Mouse (Mus musculus) CH12.LX (cell line): ENCODE measurements around the gene Uqcrc1. TPM values are rescaled to one million over a fixed set of nuclear protein-coding genes. Genes with fewer than 3 reads are reported as not detected.
A peak's percentile ranks its signal among the peaks of the same experiment; 100 is the strongest.

Experiments
- DNase-seq: peaks from one replicate; pipeline ENCODE4 v3.0.0-alpha.2; 2013; ENCODE audit errors: extremely low read depth
- H3K27ac ChIP-seq: 2 replicates; pipeline ENCODE4 v1.5.1; 2012; ENCODE audit warnings: low read depth, mild to moderate bottlenecking, control low read depth, moderate library complexity; ENCODE audit not compliant: insufficient read depth
- H3K27me3 ChIP-seq: replicated peaks from 2 replicates; pipeline ENCODE3; 2012; ENCODE audit warnings: inconsistent platforms
- H3K36me3 ChIP-seq, 2 experiments: replicated peaks in 1 of 2; 2 replicates each; pipeline versions ENCODE3 to v1.6.1; 2012; ENCODE audit warnings: inconsistent platforms in 1 of 2, low read length in 1 of 2, mild to moderate bottlenecking in 1 of 2, mixed read lengths in 1 of 2, moderate library complexity in 1 of 2; ENCODE audit not compliant: control insufficient read depth in 1 of 2, insufficient read depth in 1 of 2
- H3K4me1 ChIP-seq, 2 experiments: 2 replicates each; pipeline ENCODE4 v1.6.1; 2012; ENCODE audit warnings: inconsistent platforms in 1 of 2, moderate library complexity in 1 of 2; ENCODE audit not compliant: insufficient read depth in 2 of 2, control insufficient read depth in 1 of 2
- H3K4me2 ChIP-seq: 2 replicates; pipeline ENCODE4 v1.6.1; 2012; ENCODE audit warnings: low read depth, mild to moderate bottlenecking, control low read depth; ENCODE audit not compliant: poor library complexity, insufficient read depth, severe bottlenecking
- H3K4me3 ChIP-seq, 3 experiments: fragments of 150-350 bp in 1 of 3; sonication (generic) in 1 of 3; replicated peaks in 1 of 3; 2 replicates each; pipeline versions ENCODE3 to v1.5.1; 2011 to 2012; ENCODE audit warnings: low read depth in 2 of 3, low read length in 2 of 3, mild to moderate bottlenecking in 2 of 3, moderate library complexity in 2 of 3, control low read depth in 1 of 3, improper control_type of control experiment in 1 of 3, inconsistent platforms in 1 of 3, mixed read lengths in 1 of 3; ENCODE audit not compliant: poor library complexity in 1 of 3
- H3K79me2 ChIP-seq: replicated peaks from 2 replicates; pipeline ENCODE4 v1.6.1; 2012; ENCODE audit warnings: mild to moderate bottlenecking, moderate library complexity; ENCODE audit not compliant: control insufficient read depth, poor library complexity, insufficient read depth, severe bottlenecking; ENCODE audit errors: extremely low read depth
- H3K9ac ChIP-seq: 2 replicates; pipeline ENCODE4 v1.6.1; 2012; ENCODE audit warnings: low read depth, mild to moderate bottlenecking, control low read depth, moderate library complexity; ENCODE audit not compliant: insufficient read depth
- H3K9me3 ChIP-seq: replicated peaks from 2 replicates; pipeline ENCODE3; 2012; ENCODE audit warnings: low read length, inconsistent platforms, mixed read lengths
- BHLHE40 ChIP-seq: IDR thresholded peaks from 2 replicates; pipeline ENCODE4 v1.6.1; 2011; ENCODE audit warnings: mild to moderate bottlenecking, low read depth, low read length, improper control_type of control experiment
- CHD1 ChIP-seq: IDR thresholded peaks from 2 replicates; pipeline ENCODE4 v1.6.1; 2012; ENCODE audit warnings: low read depth, low read length, improper control_type of control experiment, inconsistent platforms
- CHD2 ChIP-seq: IDR thresholded peaks from 2 replicates; pipeline ENCODE4 v1.6.1; 2011; ENCODE audit warnings: low read length, improper control_type of control experiment
- CTCF ChIP-seq, 2 experiments: IDR thresholded peaks in 1 of 2; conservative IDR thresholded peaks in 1 of 2; 2 replicates each; pipeline ENCODE4 v1.5.1; 2011 to 2012; ENCODE audit warnings: low read depth in 2 of 2, low read length in 2 of 2, improper control_type of control experiment in 1 of 2, inconsistent platforms in 1 of 2, mild to moderate bottlenecking in 1 of 2, moderate library complexity in 1 of 2
- E2F4 ChIP-seq: IDR thresholded peaks from 2 replicates; pipeline ENCODE4 v1.6.1; 2011; ENCODE audit warnings: low read depth, low read length, improper control_type of control experiment; ENCODE audit not compliant: insufficient replicate concordance
- ELF1 ChIP-seq: IDR thresholded peaks from 2 replicates; pipeline ENCODE4 v1.6.1; 2014; ENCODE audit warnings: low read depth, mild to moderate bottlenecking, inconsistent platforms, low read length, improper control_type of control experiment
- EP300 ChIP-seq: IDR thresholded peaks from 2 replicates; pipeline ENCODE4 v1.6.1; 2011; ENCODE audit warnings: low read length, improper control_type of control experiment
- ETS1 ChIP-seq: conservative IDR thresholded peaks from 2 replicates; pipeline ENCODE4 v1.6.1; 2012; ENCODE audit warnings: low read depth, mild to moderate bottlenecking, inconsistent platforms, low read length, improper control_type of control experiment, moderate library complexity
- GABPA ChIP-seq: IDR thresholded peaks from 2 replicates; pipeline ENCODE4 v1.6.1; 2012; ENCODE audit warnings: low read depth, low read length, improper control_type of control experiment, inconsistent platforms; ENCODE audit not compliant: insufficient replicate concordance
- HCFC1 ChIP-seq: IDR thresholded peaks from 2 replicates; pipeline ENCODE4 v1.6.1; 2012; ENCODE audit warnings: low read depth, mild to moderate bottlenecking, inconsistent platforms, low read length, improper control_type of control experiment
- IRF4 ChIP-seq: IDR thresholded peaks from 2 replicates; pipeline ENCODE4 v1.6.1; 2014; ENCODE audit warnings: low read depth, mild to moderate bottlenecking, inconsistent platforms, low read length, improper control_type of control experiment
- JUN ChIP-seq: IDR thresholded peaks from 2 replicates; pipeline ENCODE4 v1.6.1; 2011; ENCODE audit warnings: low read depth, mild to moderate bottlenecking, low read length, improper control_type of control experiment, moderate library complexity; ENCODE audit not compliant: insufficient read depth
- JUND ChIP-seq: conservative IDR thresholded peaks from 2 replicates; pipeline ENCODE4 v1.6.1; 2011; ENCODE audit warnings: low read depth, low read length, improper control_type of control experiment
- KAT2A ChIP-seq: IDR thresholded peaks from 2 replicates; pipeline ENCODE4 v1.6.1; 2012; ENCODE audit warnings: low read length, improper control_type of control experiment, inconsistent platforms; ENCODE audit not compliant: insufficient replicate concordance
- MAFK ChIP-seq: IDR thresholded peaks from 2 replicates; pipeline ENCODE4 v1.6.1; 2011; ENCODE audit warnings: low read length, improper control_type of control experiment; ENCODE audit not compliant: insufficient replicate concordance
- MAX ChIP-seq: IDR thresholded peaks from 2 replicates; pipeline ENCODE4 v1.6.1; 2011; ENCODE audit warnings: low read length, improper control_type of control experiment
- MAZ ChIP-seq: IDR thresholded peaks from 2 replicates; pipeline ENCODE4 v1.6.1; 2012; ENCODE audit warnings: low read depth, mild to moderate bottlenecking, inconsistent platforms, low read length, improper control_type of control experiment, moderate library complexity
- MEF2A ChIP-seq: IDR thresholded peaks from 2 replicates; pipeline ENCODE4 v1.6.1; 2014; ENCODE audit warnings: low read depth, mild to moderate bottlenecking, inconsistent platforms, low read length, improper control_type of control experiment, borderline replicate concordance
- MXI1 ChIP-seq: IDR thresholded peaks from 2 replicates; pipeline ENCODE4 v1.6.1; 2011; ENCODE audit warnings: mild to moderate bottlenecking, low read depth, low read length, improper control_type of control experiment
- MYC ChIP-seq: IDR thresholded peaks from 2 replicates; pipeline ENCODE4 v1.6.1; 2011; ENCODE audit warnings: low read depth, mild to moderate bottlenecking, improper control_type of control experiment, low read length
- NRF1 ChIP-seq: IDR thresholded peaks from 2 replicates; pipeline ENCODE4 v1.6.1; 2014; ENCODE audit warnings: low read depth, mild to moderate bottlenecking, inconsistent platforms, low read length, improper control_type of control experiment, moderate library complexity
- PAX5 ChIP-seq: IDR thresholded peaks from 2 replicates; pipeline ENCODE4 v1.6.1; 2012; ENCODE audit warnings: low read length, inconsistent platforms, mixed read lengths
- RAD21 ChIP-seq: IDR thresholded peaks from 2 replicates; pipeline ENCODE4 v1.6.1; 2011; ENCODE audit warnings: low read depth, mild to moderate bottlenecking, low read length, improper control_type of control experiment, moderate library complexity
- RCOR1 ChIP-seq: conservative IDR thresholded peaks from 2 replicates; pipeline ENCODE4 v1.6.1; 2012; ENCODE audit warnings: low read depth, mild to moderate bottlenecking, inconsistent platforms, low read length, improper control_type of control experiment
- SIN3A ChIP-seq: IDR thresholded peaks from 2 replicates; pipeline ENCODE4 v1.6.1; 2012; ENCODE audit warnings: low read length, improper control_type of control experiment, inconsistent platforms
- SMC3 ChIP-seq: IDR thresholded peaks from 2 replicates; pipeline ENCODE4 v1.6.1; 2011; ENCODE audit warnings: low read depth, low read length, improper control_type of control experiment
- TBP ChIP-seq: conservative IDR thresholded peaks from 2 replicates; pipeline ENCODE4 v1.6.1; 2011; ENCODE audit warnings: low read depth, low read length, improper control_type of control experiment
- TCF12 ChIP-seq: IDR thresholded peaks from 2 replicates; pipeline ENCODE4 v1.6.1; 2014; ENCODE audit warnings: low read depth, mild to moderate bottlenecking, inconsistent platforms, low read length, improper control_type of control experiment
- UBTF ChIP-seq: IDR thresholded peaks from 2 replicates; pipeline ENCODE4 v1.6.1; 2012; ENCODE audit warnings: low read depth, mild to moderate bottlenecking, inconsistent platforms, low read length, improper control_type of control experiment, moderate library complexity
- USF1 ChIP-seq: IDR thresholded peaks from 2 replicates; pipeline ENCODE4 v1.6.1; 2014; ENCODE audit warnings: low read depth, mild to moderate bottlenecking, inconsistent platforms, low read length, improper control_type of control experiment
- ZKSCAN1 ChIP-seq: IDR thresholded peaks from 2 replicates; pipeline ENCODE4 v1.6.1; 2012; ENCODE audit warnings: low read depth, inconsistent platforms, low read length, improper control_type of control experiment, borderline replicate concordance
- ZNF384 ChIP-seq: IDR thresholded peaks from 2 replicates; pipeline ENCODE4 v1.6.1; 2012; ENCODE audit warnings: low read depth, low read length, improper control_type of control experiment, inconsistent platforms
- dilution Hi-C: fragments of 300-500 bp; cut with MboI; formaldehyde crosslinking; loops from 2 replicates; pipeline ENCODE4 v1.14.3; 2020; ENCODE audit warnings: low sequenced_read_pairs; ENCODE audit not compliant: extremely low pct_unique_long_range_greater_than_20kb, extremely low pct_ligation_motif_present
- in situ Hi-C: fragments of 300-500 bp; cut with MboI; formaldehyde crosslinking; loops from 3 replicates; pipeline ENCODE4 v1.14.3; 2019; ENCODE audit warnings: low sequenced_read_pairs, low pct_ligation_motif_present, low pct_unique_long_range_greater_than_20kb, mixed read lengths
- polyA plus RNA-seq: library from polyadenylated mRNA; unstranded; fragments of >175 nt; gene quantifications from 2 replicates; pipeline ENCODE4 v1.2.1, GENCODE M21; 2012; ENCODE audit warnings: low read depth; ENCODE audit not compliant: insufficient read length
- total RNA-seq, 2 experiments: library from RNA; depleted of rRNA; stranded (reverse); fragments of 300-350 nt in 1 of 2; fragments of >200 nt in 1 of 2; gene quantifications; 2 replicates each; pipeline ENCODE4 v1.2.3; 2012 to 2014

Uqcrc1 gene
- total and polyA plus RNA-seq, 3 experiments, result 301 to 351 (median 326) TPM

- H3K9ac ChIP-seq, result no peak overlapping the region
- no peak for DNase-seq
- no peak overlapping the region for H3K4me3 ChIP-seq
- peaks cover 0 to 2% of the 10 kb centered on the region in 2 experiments for H3K36me3 ChIP-seq
- in situ Hi-C loops, result no loop called here
- no peaks in the 10 kb centered on the region for H3K79me2 ChIP-seq
- TF ChIP-seq CHD1 (no peak), ETS1 (no peak), TCF12 (no peak), MAFK (no peak), NRF1 (no peak), TBP (no peak), MXI1 (no peak), ELF1 (no peak), KAT2A (no peak), HCFC1 (no peak), GABPA (no peak), CHD2 (no peak), MEF2A (no peak), SIN3A (no peak), MAZ (no peak), MYC (no peak), JUND (no peak), ZNF384 (no peak), SMC3 (no peak)
- peaks cover 19 to 57% of the 10 kb centered on the region in 2 experiments for H3K4me1 ChIP-seq
- H3K27ac ChIP-seq, result no peak overlapping the region
- dilution Hi-C loops, result no loop called here
- no peaks in the 10 kb centered on the region for H3K27me3 ChIP-seq
- H3K9me3 ChIP-seq, result no peaks in the 10 kb centered on the region
- H3K4me2 ChIP-seq, result peak overlapping the region; percentile 67; the same call in 1 of the 2 replicates
Measured at GRCm38 (mm10) chr9:108992620-108993361, 56.4 kb downstream of the Uqcrc1 start.

GRCm38 (mm10) chr9:108996411-108996810, 60.0 kb downstream of the Uqcrc1 start:
- Histone ChIP-seq H3K9me3 (no peaks in the 10 kb centered on the region), H3K4me2 (no peak overlapping the region), H3K79me2 (no peaks in the 10 kb centered on the region), H3K4me1 (peaks cover 14 to 54% of the 10 kb centered on the region in 2 experiments)
- dilution Hi-C loops, result no loop called here
- TF ChIP-seq PAX5 (no peak), IRF4 (no peak), MAZ (no peak), EP300 (no peak), USF1 (no peak), ZNF384 (no peak), RCOR1 (no peak), BHLHE40 (no peak), TCF12 (no peak), ZKSCAN1 (no peak), RAD21 (no peak), MAX (no peak), UBTF (no peak), JUN (no peak), E2F4 (no peak), CTCF (conservative IDR thresholded peaks at IDR 0.05 in 1 of 2, IDR thresholded peaks at IDR 0.05 in 1 of 2; ENCODE audit: low read depth in 2 of 2, low read length in 2 of 2) (no peak)
- TF ChIP-seq, all 38 proteins: peak for 0
- in situ Hi-C loops, result no loop called here
- no peak overlapping the region for H3K27ac ChIP-seq
- H3K27me3 ChIP-seq, result no peaks in the 10 kb centered on the region
- peaks cover 0 to 9% of the 10 kb centered on the region in 2 experiments for H3K36me3 ChIP-seq
- no peak overlapping the region for H3K4me3 ChIP-seq
- DNase-seq, result no peak
- no peak overlapping the region for H3K9ac ChIP-seq
